Comparison of ENCODE assay signal across 8 mouse cellular contexts in the genomic region with DNA sequence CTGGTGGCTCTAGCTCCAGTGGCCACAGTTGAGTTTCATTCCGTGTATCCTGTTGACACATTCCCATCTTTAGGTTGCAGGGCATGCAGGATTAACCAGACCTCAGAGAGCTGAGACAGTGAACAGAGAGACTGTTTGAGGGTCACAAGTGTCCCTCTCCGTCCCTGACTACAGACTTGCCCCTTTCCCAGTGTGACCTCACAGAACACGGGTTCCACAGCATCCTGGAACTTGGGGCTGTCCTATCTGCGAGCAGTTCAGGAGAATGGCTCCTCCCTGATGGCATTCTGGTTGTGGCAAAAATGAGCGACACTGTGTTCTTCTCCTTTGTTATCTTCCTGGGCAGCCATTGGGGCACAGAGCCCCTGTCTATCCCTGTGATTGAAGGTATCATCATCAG. TPM values are rescaled to one million over a fixed set of nuclear protein-coding genes. Genes with fewer than 3 reads are reported as not detected.
DNase-seq lines count a peak whose midpoint lies in the region; ATAC-seq and TF ChIP-seq lines count a peak whose summit lies in the region.

A gene (minus strand): TSS at position 112 of the 400 bp plus-strand sequence.

- WGBS in thymus, adult 2 months: 91% methylated on average over 5 of the region's 5 CpGs
- WGBS in forebrain, embryonic 14.5 days: 83% methylated on average over 5 of the region's 5 CpGs
- WGBS in hindbrain, embryonic 10.5 days: 78% methylated on average over 5 of the region's 5 CpGs
- WGBS in liver, embryonic 12.5 days (ENCODE audit: insufficient replicate concordance): 57% methylated on average over 5 of the region's 5 CpGs
- WGBS in stomach, postnatal 0 days: 70% methylated on average over 5 of the region's 5 CpGs

- no peak for ATAC-seq in forebrain, embryonic 14.5 days
- no peak for ATAC-seq in liver, embryonic 12.5 days
- no peak for ATAC-seq in stomach, postnatal 0 days (ENCODE audit: low FRiP score, low TSS enrichment)

- TF ChIP-seq POLR2A in thymus, adult 2 months (IDR thresholded peaks at IDR 0.05; ENCODE audit: control insufficient read depth, extremely low read depth, insufficient read depth, low read length, poor library complexity): no peak

- H3K27ac ChIP-seq in thymus, adult 2 months (ENCODE audit: control insufficient read depth, insufficient read depth, low read length): no peak within 1 kb of the TSS
- H3K27ac ChIP-seq in forebrain, embryonic 14.5 days (ENCODE audit: low read depth, low read length): no peak within 1 kb of the TSS
- H3K27ac ChIP-seq in hindbrain, embryonic 10.5 days: no peak within 1 kb of the TSS
- H3K27ac ChIP-seq in liver, embryonic 12.5 days: no peak within 1 kb of the TSS
- H3K27ac ChIP-seq in stomach, postnatal 0 days (replicated peaks): no peak within 1 kb of the TSS

- no peak for DNase-seq in thymus, adult 2 months
- no peak for DNase-seq in thymus, postnatal 36 days
- DNase-seq in forebrain, embryonic 14.5 days (ENCODE audit: low spot score): no peak
- DNase-seq in hindbrain, embryonic 10.5 days (ENCODE audit: low spot score): no peak
- DNase-seq in stomach, postnatal 0 days (ENCODE audit: low spot score): no peak
- DNase-seq in urinary bladder, postnatal 4 days (ENCODE audit: low spot score in 2 of 2): no peak
- DNase-seq in adipocyte (ENCODE audit: low spot score): no peak

- no peaks in the 10 kb centered on the region for H3K9me3 ChIP-seq in forebrain, embryonic 14.5 days (replicated peaks; ENCODE audit: control insufficient read depth, low read length)
- H3K9me3 ChIP-seq in hindbrain, embryonic 10.5 days: 0 out of 2 replicates have a peak, but pooled peaks cover 3% of the 10 kb centered on the region
- H3K9me3 ChIP-seq in liver, embryonic 12.5 days (replicated peaks): 0 out of 2 replicates have a peak, but pooled peaks cover 4% of the 10 kb centered on the region
- no peaks in the 10 kb centered on the region for H3K9me3 ChIP-seq in stomach, postnatal 0 days (ENCODE audit: control insufficient read depth, low read length)

- no peak within 1 kb of the TSS for H3K9ac ChIP-seq in forebrain, embryonic 14.5 days (ENCODE audit: low read length)
- no peak within 1 kb of the TSS for H3K9ac ChIP-seq in liver, embryonic 12.5 days
- H3K9ac ChIP-seq in stomach, postnatal 0 days (ENCODE audit: low read length): no peak within 1 kb of the TSS

- TF ChIP-seq CTCF in thymus, adult 2 months (IDR thresholded peaks at IDR 0.05; ENCODE audit: borderline replicate concordance, control insufficient read depth, extremely low read depth, insufficient read depth, low read length, poor library complexity): no peak
- TF ChIP-seq CTCF in stomach, postnatal 0 days (IDR thresholded peaks at IDR 0.05; ENCODE audit: low read depth): no peak

- no peaks in the 10 kb centered on the region for H3K36me3 ChIP-seq in thymus, adult 2 months (ENCODE audit: control insufficient read depth, insufficient read depth, low read length)
- no peaks in the 10 kb centered on the region for H3K36me3 ChIP-seq in forebrain, embryonic 14.5 days (ENCODE audit: control insufficient read depth, insufficient read depth, low read length)
- no peaks in the 10 kb centered on the region for H3K36me3 ChIP-seq in hindbrain, embryonic 10.5 days
- no peaks in the 10 kb centered on the region for H3K36me3 ChIP-seq in liver, embryonic 12.5 days
- no peaks in the 10 kb centered on the region for H3K36me3 ChIP-seq in stomach, postnatal 0 days (ENCODE audit: control insufficient read depth, insufficient read depth, low read length)

- no peak within 1 kb of the TSS for H3K4me2 ChIP-seq in forebrain, embryonic 14.5 days (ENCODE audit: low read length)
- H3K4me2 ChIP-seq in liver, embryonic 12.5 days: no peak within 1 kb of the TSS
- no peak within 1 kb of the TSS for H3K4me2 ChIP-seq in stomach, postnatal 0 days (replicated peaks; ENCODE audit: low read depth)

- no peaks in the 10 kb centered on the region for H3K27me3 ChIP-seq in thymus, adult 2 months (ENCODE audit: control insufficient read depth, insufficient read depth, low read length)
- no peaks in the 10 kb centered on the region for H3K27me3 ChIP-seq in forebrain, embryonic 14.5 days (replicated peaks; ENCODE audit: control insufficient read depth, insufficient read depth, low read length)
- H3K27me3 ChIP-seq in hindbrain, embryonic 10.5 days (ENCODE audit: insufficient read depth, poor library complexity, severe bottlenecking): no peaks in the 10 kb centered on the region
- peaks cover 4% of the 10 kb centered on the region; the same call in 1 of the 2 replicates for H3K27me3 ChIP-seq in liver, embryonic 12.5 days (replicated peaks)
- H3K27me3 ChIP-seq in stomach, postnatal 0 days (ENCODE audit: control insufficient read depth, insufficient read depth, low read length): no peaks in the 10 kb centered on the region

- TF ChIP-seq EP300 in stomach, postnatal 0 days (optimal IDR thresholded peaks at IDR 0.05): no peak

- H3K4me3 ChIP-seq in thymus, adult 2 months (ENCODE audit: control insufficient read depth, insufficient read depth, low read length): no peak within 1 kb of the TSS
- no peak within 1 kb of the TSS for H3K4me3 ChIP-seq in forebrain, embryonic 14.5 days (ENCODE audit: low read depth, low read length)
- H3K4me3 ChIP-seq in hindbrain, embryonic 10.5 days: no peak within 1 kb of the TSS
- H3K4me3 ChIP-seq in liver, embryonic 12.5 days: no peak within 1 kb of the TSS
- no peak within 1 kb of the TSS for H3K4me3 ChIP-seq in stomach, postnatal 0 days (ENCODE audit: low read depth, low read length)

- peaks cover 5% of the 10 kb centered on the region for H3K4me1 ChIP-seq in thymus, adult 2 months (replicated peaks; ENCODE audit: control insufficient read depth, insufficient read depth, low read length)
- peaks cover 2% of the 10 kb centered on the region; the same call in 1 of the 2 replicates for H3K4me1 ChIP-seq in forebrain, embryonic 14.5 days (ENCODE audit: control insufficient read depth, insufficient read depth, low read length)
- H3K4me1 ChIP-seq in hindbrain, embryonic 10.5 days (replicated peaks): peaks cover 3% of the 10 kb centered on the region; the same call in 1 of the 2 replicates
- H3K4me1 ChIP-seq in liver, embryonic 12.5 days: peaks cover 5% of the 10 kb centered on the region; the same call in 1 of the 2 replicates
- no peaks in the 10 kb centered on the region for H3K4me1 ChIP-seq in stomach, postnatal 0 days (replicated peaks; ENCODE audit: control insufficient read depth, insufficient read depth)

RNA-seq across cellular contexts. Expression of the gene that starts here (rescaled TPM):
- polyA plus RNA-seq in thymus, adult 2 months (2012; rRNA removed): 182 and 213 TPM in 2 replicates
- polyA plus RNA-seq in forebrain, embryonic 14.5 days (2014; fragmentation: Nextera tagmentation; extraction: Ambion mirVana): 73.7 and 86.8 TPM in 2 replicates
- 135 and 147 TPM in 2 replicates for polyA plus RNA-seq in hindbrain, embryonic 10.5 days (2016; fragmentation: Nextera tagmentation; extraction: Ambion mirVana)
- 47.2 and 47.9 TPM in 2 replicates for polyA plus RNA-seq in liver, embryonic 12.5 days (2016; fragmentation: Nextera tagmentation; extraction: Ambion mirVana)
- polyA plus RNA-seq in stomach, postnatal 0 days (2015; fragmentation: Nextera tagmentation; extraction: Ambion mirVana): 60.5 and 62.2 TPM in 2 replicates
